Mouse (Mus musculus): ENCODE measurements at regions not wholly inside any gene's neighbourhood (a gene's known extent, or its start where the extent isn't known, plus 50 kb on each side); places are given as distances from the start of the nearest gene placed in this dataset.

DNA sequence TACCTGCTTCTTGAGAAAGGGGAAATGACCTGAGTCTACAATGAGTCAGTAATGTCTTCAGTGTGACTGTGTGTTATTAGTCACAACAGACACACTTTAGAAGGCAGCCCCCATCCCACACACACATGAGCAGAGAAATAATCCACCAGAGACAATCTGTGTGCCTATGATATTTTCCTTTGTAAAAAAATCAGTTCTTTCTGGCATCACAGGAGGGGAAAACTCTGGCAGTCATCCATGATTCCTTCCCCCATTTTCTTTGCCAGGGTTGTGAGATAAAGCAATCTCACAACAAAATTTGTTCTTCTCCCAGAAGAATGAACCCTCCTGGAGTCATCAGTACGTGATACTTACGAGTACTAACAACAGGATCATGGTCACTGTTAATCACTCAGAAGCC, 236.2 kb downstream of the 1500009L16Rik start:
- H3K4me2 ChIP-seq (ENCODE audit: low read depth), result no peak overlapping the region
- H3K9ac ChIP-seq, result no peak overlapping the region
- H3K36me3 ChIP-seq (ENCODE audit: insufficient read depth), result no peaks in the 10 kb centered on the region
- H3K4me1 ChIP-seq (ENCODE audit: insufficient read depth), result no peaks in the 10 kb centered on the region
- peak; percentile 18 for DNase-seq
- no peak for TF ChIP-seq CTCF (IDR thresholded peaks at IDR 0.05; ENCODE audit: low read depth)
- no peak overlapping the region for H3K4me3 ChIP-seq (ENCODE audit: low read depth, low read length)
- no peak for ATAC-seq
- H3K27ac ChIP-seq (ENCODE audit: low read depth, low read length), result no peak overlapping the region
- WGBS, result 55% methylated on average over 2 of the region's 2 CpGs
- no peaks in the 10 kb centered on the region for H3K9me3 ChIP-seq (ENCODE audit: low read length)
- H3K27me3 ChIP-seq (ENCODE audit: insufficient read depth, low read length), result no peaks in the 10 kb centered on the region

DNA sequence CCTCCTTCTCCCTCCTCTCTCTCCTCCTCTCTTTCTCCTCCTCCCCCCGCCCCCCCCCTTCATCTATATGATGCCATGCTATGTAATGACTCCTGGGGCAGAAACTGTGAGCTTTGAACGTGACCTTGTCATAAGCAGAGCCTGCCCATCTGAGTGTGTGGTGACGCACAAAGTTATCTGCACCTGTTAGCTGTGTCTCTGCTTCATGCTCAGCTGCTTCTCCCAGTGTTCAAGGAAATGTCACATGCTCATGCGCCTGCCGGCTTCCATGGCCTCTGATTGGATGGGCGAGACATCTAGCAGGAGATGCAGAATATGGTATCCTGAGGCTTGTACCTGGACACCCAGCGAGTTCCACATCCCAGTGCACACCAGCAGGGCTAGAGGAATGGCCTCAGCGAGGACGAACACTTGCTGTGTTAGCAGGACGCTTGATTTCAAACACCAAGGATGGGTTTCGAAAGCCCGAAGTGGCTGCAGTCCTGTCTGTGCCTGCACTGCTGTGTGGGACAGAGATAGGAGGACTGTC, 240.6 kb downstream of the 1500009L16Rik start:
- Histone ChIP-seq H3K4me2 (ENCODE audit: low read depth) (no peak overlapping the region), H3K9me3 (ENCODE audit: low read length) (no peaks in the 10 kb centered on the region), H3K4me3 (ENCODE audit: low read depth, low read length) (no peak overlapping the region), H3K9ac (no peak overlapping the region), H3K27ac (ENCODE audit: low read depth, low read length) (no peak overlapping the region), H3K27me3 (ENCODE audit: insufficient read depth, low read length) (no peaks in the 10 kb centered on the region), H3K36me3 (ENCODE audit: insufficient read depth) (no peaks in the 10 kb centered on the region), H3K4me1 (ENCODE audit: insufficient read depth) (peaks cover 4% of the 10 kb centered on the region; the same call in 1 of the 2 replicates)
- ATAC-seq, result no peak
- DNase-seq, result no peak
- no peak for TF ChIP-seq CTCF (IDR thresholded peaks at IDR 0.05; ENCODE audit: low read depth)
- WGBS, result 80% methylated on average over 12 of the region's 12 CpGs

DNA sequence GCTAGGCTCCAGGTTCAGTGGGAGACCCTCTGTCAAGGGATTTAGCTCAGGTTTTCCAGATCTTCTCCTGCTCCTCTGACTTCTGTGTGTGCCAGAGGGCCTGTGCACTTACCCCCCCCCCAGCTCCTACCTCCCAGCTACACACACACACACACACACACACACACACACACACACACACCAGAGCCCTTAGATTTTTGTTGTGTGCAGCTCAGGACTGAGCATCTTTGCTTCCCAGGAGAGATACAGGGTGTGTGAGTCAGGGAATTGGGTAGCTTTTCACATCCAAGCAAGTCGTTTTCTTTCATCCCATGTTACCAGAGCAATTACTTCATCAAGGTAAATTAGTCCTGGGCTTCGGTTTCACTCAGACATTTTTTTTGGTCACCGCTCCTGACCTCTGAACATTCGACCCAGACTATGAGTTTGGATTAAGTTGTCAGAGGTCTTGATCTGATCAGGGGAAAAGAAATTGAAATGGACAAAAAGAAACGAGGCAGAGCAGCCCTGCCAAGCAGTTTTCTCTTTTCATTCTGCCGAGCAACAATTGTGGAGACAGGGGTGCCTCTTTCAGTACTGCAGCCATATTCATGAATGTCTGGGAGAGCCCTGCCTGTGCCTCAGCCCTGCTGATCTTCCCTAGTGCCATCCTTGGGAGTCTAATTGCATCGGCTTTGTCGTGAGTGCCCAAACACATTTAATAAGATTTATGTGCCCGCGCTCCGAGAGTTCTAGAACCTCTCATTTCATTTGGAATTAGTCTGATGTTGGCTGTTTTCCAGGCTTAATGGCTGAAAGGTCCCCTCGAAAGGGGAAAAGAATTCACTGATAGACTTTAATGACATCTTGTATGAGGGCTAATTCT, 241.3 kb downstream of the 1500009L16Rik start:
- Histone ChIP-seq H3K36me3 (ENCODE audit: insufficient read depth) (no peaks in the 10 kb centered on the region), H3K27ac (ENCODE audit: low read depth, low read length) (no peak overlapping the region), H3K4me1 (ENCODE audit: insufficient read depth) (peaks cover 4% of the 10 kb centered on the region; the same call in 1 of the 2 replicates), H3K4me2 (ENCODE audit: low read depth) (no peak overlapping the region), H3K9me3 (ENCODE audit: low read length) (no peaks in the 10 kb centered on the region), H3K27me3 (ENCODE audit: insufficient read depth, low read length) (no peaks in the 10 kb centered on the region), H3K4me3 (ENCODE audit: low read depth, low read length) (no peak overlapping the region), H3K9ac (no peak overlapping the region)
- TF ChIP-seq CTCF (IDR thresholded peaks at IDR 0.05; ENCODE audit: low read depth), result no peak
- WGBS, result 14% methylated on average over 12 of the region's 12 CpGs
- no peak for DNase-seq
- 0 out of 2 replicates have a peak, but pooled peaks have one; percentile 34 for ATAC-seq

DNA sequence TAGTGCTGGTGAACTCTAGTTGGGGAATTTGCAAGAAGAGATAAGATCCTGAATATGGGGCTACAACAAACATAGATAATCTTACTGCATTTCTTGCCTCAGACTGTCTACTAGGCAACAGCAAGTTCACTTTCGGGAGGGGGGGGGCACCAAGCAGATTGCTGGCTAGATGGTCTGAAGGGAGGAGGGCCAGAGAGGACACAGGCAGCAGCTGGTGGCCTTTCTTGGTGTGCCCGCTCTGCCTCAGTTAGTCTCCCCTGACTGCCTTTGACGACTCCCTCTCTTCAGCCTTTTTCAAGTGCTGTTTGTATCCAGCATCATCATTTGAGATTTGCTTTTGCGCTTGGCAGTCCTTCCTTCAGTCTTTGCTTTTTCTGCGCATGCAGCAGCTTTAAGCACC, 242.2 kb downstream of the 1500009L16Rik start:
- TF ChIP-seq CTCF (IDR thresholded peaks at IDR 0.05; ENCODE audit: low read depth), result no peak
- 36% methylated on average over 5 of the region's 5 CpGs for WGBS
- no peaks in the 10 kb centered on the region for H3K9me3 ChIP-seq (ENCODE audit: low read length)
- peaks cover 4% of the 10 kb centered on the region; the same call in 1 of the 2 replicates for H3K4me1 ChIP-seq (ENCODE audit: insufficient read depth)
- H3K36me3 ChIP-seq (ENCODE audit: insufficient read depth), result no peaks in the 10 kb centered on the region
- no peak overlapping the region for H3K9ac ChIP-seq
- no peak overlapping the region for H3K4me2 ChIP-seq (ENCODE audit: low read depth)
- no peak for ATAC-seq
- H3K27me3 ChIP-seq (ENCODE audit: insufficient read depth, low read length), result no peaks in the 10 kb centered on the region
- no peak overlapping the region for H3K27ac ChIP-seq (ENCODE audit: low read depth, low read length)
- no peak overlapping the region for H3K4me3 ChIP-seq (ENCODE audit: low read depth, low read length)
- DNase-seq, result peak; percentile 29

DNA sequence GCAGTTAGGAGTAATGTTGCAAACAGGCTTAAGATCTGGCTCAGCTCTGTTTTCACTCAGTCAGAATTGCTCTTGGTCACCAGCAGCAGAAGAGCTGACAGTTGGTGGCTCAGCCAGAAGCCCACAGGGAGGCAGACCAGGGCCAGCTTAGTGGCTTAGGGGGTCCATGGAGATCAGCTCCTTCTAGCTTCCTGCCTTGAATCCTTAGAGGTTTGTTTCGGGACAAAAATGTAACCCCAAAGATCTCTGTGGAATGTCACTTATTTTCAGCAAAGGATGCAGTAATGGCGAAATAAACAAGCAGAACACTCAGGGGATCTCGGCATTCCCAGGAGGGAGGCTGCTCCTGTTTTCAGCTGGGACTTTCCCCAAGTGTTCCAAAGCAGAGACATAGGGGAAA, 247.8 kb downstream of the 1500009L16Rik start:
- no peak for DNase-seq
- H3K9ac ChIP-seq, result no peak overlapping the region
- H3K9me3 ChIP-seq (ENCODE audit: low read length), result no peaks in the 10 kb centered on the region
- H3K27me3 ChIP-seq (ENCODE audit: insufficient read depth, low read length), result no peaks in the 10 kb centered on the region
- no peak for TF ChIP-seq CTCF (IDR thresholded peaks at IDR 0.05; ENCODE audit: low read depth)
- no peak overlapping the region for H3K4me2 ChIP-seq (ENCODE audit: low read depth)
- WGBS, result 80% methylated on average over 3 of the region's 3 CpGs
- no peak for ATAC-seq
- H3K4me3 ChIP-seq (ENCODE audit: low read depth, low read length), result no peak overlapping the region
- no peak overlapping the region for H3K27ac ChIP-seq (ENCODE audit: low read depth, low read length)
- H3K36me3 ChIP-seq (ENCODE audit: insufficient read depth), result no peaks in the 10 kb centered on the region
- H3K4me1 ChIP-seq (ENCODE audit: insufficient read depth), result no peaks in the 10 kb centered on the region

DNA sequence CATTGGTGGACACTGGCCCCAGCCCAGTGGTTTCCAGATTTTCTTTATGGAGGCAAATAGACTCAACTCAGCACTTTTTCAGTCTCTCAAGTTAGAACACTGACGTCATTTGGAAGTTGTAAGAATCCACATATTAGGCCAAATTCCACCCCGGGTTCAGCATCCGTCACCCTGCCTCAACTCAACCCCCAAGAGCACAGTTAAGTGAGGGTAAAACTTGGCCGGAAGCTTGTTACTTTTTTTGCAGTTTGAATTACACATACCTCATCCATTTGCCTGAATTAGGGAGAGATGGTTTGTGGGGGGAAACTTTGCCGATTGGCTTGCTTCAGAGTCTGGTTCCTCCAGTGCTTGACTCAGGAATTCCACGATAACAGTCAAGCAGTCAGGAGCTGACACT, 251.9 kb downstream of the 1500009L16Rik start:
- Histone ChIP-seq H3K27me3 (ENCODE audit: insufficient read depth, low read length) (no peaks in the 10 kb centered on the region), H3K4me1 (ENCODE audit: insufficient read depth) (peaks cover 3% of the 10 kb centered on the region; the same call in 1 of the 2 replicates), H3K36me3 (ENCODE audit: insufficient read depth) (no peaks in the 10 kb centered on the region), H3K27ac (ENCODE audit: low read depth, low read length) (no peak overlapping the region), H3K4me3 (ENCODE audit: low read depth, low read length) (no peak overlapping the region), H3K4me2 (ENCODE audit: low read depth) (no peak overlapping the region), H3K9me3 (ENCODE audit: low read length) (no peaks in the 10 kb centered on the region), H3K9ac (no peak overlapping the region)
- 79% methylated on average over 6 of the region's 6 CpGs for WGBS
- DNase-seq (no peak), ATAC-seq (no peak)
- TF ChIP-seq CTCF (IDR thresholded peaks at IDR 0.05; ENCODE audit: low read depth), result no peak

DNA sequence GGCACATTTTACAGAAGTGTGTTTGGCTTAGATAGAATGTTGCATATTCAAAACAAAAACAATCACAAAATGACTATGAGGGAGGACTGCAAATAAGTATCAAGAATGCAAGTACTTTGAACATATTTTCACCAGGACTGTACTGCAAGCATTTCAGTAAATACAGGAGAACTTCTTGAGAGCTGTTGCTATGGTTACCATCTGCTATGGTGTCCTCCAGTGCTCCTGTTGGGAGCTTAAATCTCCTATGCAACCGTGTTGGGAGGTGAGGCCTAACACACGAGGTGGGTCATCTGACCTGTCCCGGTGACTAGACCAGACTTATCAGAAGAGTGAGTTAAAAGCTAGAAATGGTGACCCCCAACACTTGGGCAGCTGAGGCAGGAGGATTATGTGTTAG, 253.9 kb downstream of the 1500009L16Rik start:
- no peak overlapping the region for H3K4me3 ChIP-seq (ENCODE audit: low read depth, low read length)
- 30% methylated on average over 3 of the region's 3 CpGs for WGBS
- H3K9ac ChIP-seq, result no peak overlapping the region
- H3K27me3 ChIP-seq (ENCODE audit: insufficient read depth, low read length), result no peaks in the 10 kb centered on the region
- ATAC-seq (peak; percentile 82), DNase-seq (peak; percentile 41)
- no peak overlapping the region for H3K27ac ChIP-seq (ENCODE audit: low read depth, low read length)
- H3K4me2 ChIP-seq (ENCODE audit: low read depth), result no peak overlapping the region
- no peak for TF ChIP-seq CTCF (IDR thresholded peaks at IDR 0.05; ENCODE audit: low read depth)
- peaks cover 3% of the 10 kb centered on the region; the same call in 1 of the 2 replicates for H3K4me1 ChIP-seq (ENCODE audit: insufficient read depth)
- H3K36me3 ChIP-seq (ENCODE audit: insufficient read depth), result no peaks in the 10 kb centered on the region
- no peaks in the 10 kb centered on the region for H3K9me3 ChIP-seq (ENCODE audit: low read length)

All from forebrain, postnatal 0 days (tissue).